Mouse (Mus musculus) CH12.LX (cell line): Measurements from ENCODE around the gene R3hdm2.

Experiments used
- CTCF ChIP-seq, 2 experiments: IDR thresholded peaks in 1 of 2; conservative IDR thresholded peaks in 1 of 2; 2 replicates each; pipeline ENCODE4 v1.5.1; 2011 to 2012; ENCODE audit warnings: low read depth in 2 of 2, low read length in 2 of 2, improper control_type of control experiment in 1 of 2, inconsistent platforms in 1 of 2, mild to moderate bottlenecking in 1 of 2, moderate library complexity in 1 of 2
- E2F4 ChIP-seq: IDR thresholded peaks from 2 replicates; pipeline ENCODE4 v1.6.1; 2011; ENCODE audit warnings: low read depth, low read length, improper control_type of control experiment; ENCODE audit not compliant: insufficient replicate concordance
- EP300 ChIP-seq: IDR thresholded peaks from 2 replicates; pipeline ENCODE4 v1.6.1; 2011; ENCODE audit warnings: low read length, improper control_type of control experiment
- MXI1 ChIP-seq: IDR thresholded peaks from 2 replicates; pipeline ENCODE4 v1.6.1; 2011; ENCODE audit warnings: mild to moderate bottlenecking, low read depth, low read length, improper control_type of control experiment
- NRF1 ChIP-seq: IDR thresholded peaks from 2 replicates; pipeline ENCODE4 v1.6.1; 2014; ENCODE audit warnings: low read depth, mild to moderate bottlenecking, inconsistent platforms, low read length, improper control_type of control experiment, moderate library complexity
- PAX5 ChIP-seq: IDR thresholded peaks from 2 replicates; pipeline ENCODE4 v1.6.1; 2012; ENCODE audit warnings: low read length, inconsistent platforms, mixed read lengths
- POLR2A ChIP-seq: IDR thresholded peaks from 2 replicates; pipeline ENCODE4 v1.6.1; 2011; ENCODE audit warnings: low read depth, mild to moderate bottlenecking, improper control_type of control experiment, low read length
- RCOR1 ChIP-seq: conservative IDR thresholded peaks from 2 replicates; pipeline ENCODE4 v1.6.1; 2012; ENCODE audit warnings: low read depth, mild to moderate bottlenecking, inconsistent platforms, low read length, improper control_type of control experiment
- SIN3A ChIP-seq: IDR thresholded peaks from 2 replicates; pipeline ENCODE4 v1.6.1; 2012; ENCODE audit warnings: low read length, improper control_type of control experiment, inconsistent platforms
- SMC3 ChIP-seq: IDR thresholded peaks from 2 replicates; pipeline ENCODE4 v1.6.1; 2011; ENCODE audit warnings: low read depth, low read length, improper control_type of control experiment

DNA sequence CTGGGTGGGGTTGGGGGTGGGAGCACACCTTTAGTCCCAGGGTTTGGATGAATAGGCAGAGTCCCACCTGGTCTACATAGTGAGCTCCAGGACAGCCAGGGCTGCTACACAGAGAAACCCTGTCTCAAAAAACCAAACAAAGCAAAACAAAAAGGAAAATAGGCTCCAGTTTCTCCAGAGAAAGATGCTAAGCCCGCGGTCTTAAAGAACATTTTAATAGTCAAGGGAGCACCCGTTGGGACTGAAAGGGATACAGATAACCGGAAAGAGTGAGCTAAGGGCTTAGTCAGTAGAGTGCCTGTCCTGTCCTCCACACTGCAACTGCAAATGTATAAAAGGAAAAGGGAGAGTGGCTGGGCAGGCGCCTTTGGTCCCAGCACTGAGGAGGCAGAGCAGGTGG is 13.0 kb upstream of the R3hdm2 start:
- no peak for TF ChIP-seq SMC3
- no peak for TF ChIP-seq PAX5
- no peak for TF ChIP-seq CTCF (conservative IDR thresholded peaks at IDR 0.05 in 1 of 2, IDR thresholded peaks at IDR 0.05 in 1 of 2; ENCODE audit: low read depth in 2 of 2, low read length in 2 of 2)
- no peak for TF ChIP-seq E2F4
- TF ChIP-seq POLR2A, result no peak
- no peak for TF ChIP-seq NRF1
- no peak for TF ChIP-seq EP300
- TF ChIP-seq SIN3A, result no peak
- TF ChIP-seq MXI1, result no peak
- TF ChIP-seq RCOR1, result no peak
